Mouse (Mus musculus) C2C12 (cell line): ENCODE measurements at regions not wholly inside any gene's neighbourhood (a gene's known extent, or its start where the extent isn't known, plus 50 kb on each side); places are given as distances from the start of the nearest gene placed in this dataset.

Experiments
- CTCF ChIP-seq: IDR thresholded peaks from one replicate; pipeline ENCODE4 v1.5.1; 2011; ENCODE audit not compliant: control insufficient read depth, insufficient read depth, insufficient read length
- FOSL1 ChIP-seq: IDR thresholded peaks from one replicate; pipeline ENCODE4 v1.8.0; 2011; ENCODE audit warnings: mild to moderate bottlenecking, low read length; ENCODE audit not compliant: poor library complexity, insufficient read depth, severe bottlenecking
- MAX ChIP-seq: IDR thresholded peaks from one replicate; pipeline ENCODE4 v1.6.1; 2011; ENCODE audit warnings: mild to moderate bottlenecking, control low read depth
- MYOD1 ChIP-seq: IDR thresholded peaks from one replicate; pipeline ENCODE4 v1.6.1; 2011; ENCODE audit warnings: low read depth; ENCODE audit not compliant: control insufficient read depth, insufficient read length
- MYOG ChIP-seq: IDR thresholded peaks from one replicate; pipeline ENCODE4 v1.6.1; 2011; ENCODE audit not compliant: control insufficient read depth, insufficient read length; ENCODE audit errors: extremely low read depth
- USF1 ChIP-seq: IDR thresholded peaks from one replicate; pipeline ENCODE4 v1.6.1; 2011; ENCODE audit warnings: low read depth, mild to moderate bottlenecking, control low read depth, moderate library complexity

DNA sequence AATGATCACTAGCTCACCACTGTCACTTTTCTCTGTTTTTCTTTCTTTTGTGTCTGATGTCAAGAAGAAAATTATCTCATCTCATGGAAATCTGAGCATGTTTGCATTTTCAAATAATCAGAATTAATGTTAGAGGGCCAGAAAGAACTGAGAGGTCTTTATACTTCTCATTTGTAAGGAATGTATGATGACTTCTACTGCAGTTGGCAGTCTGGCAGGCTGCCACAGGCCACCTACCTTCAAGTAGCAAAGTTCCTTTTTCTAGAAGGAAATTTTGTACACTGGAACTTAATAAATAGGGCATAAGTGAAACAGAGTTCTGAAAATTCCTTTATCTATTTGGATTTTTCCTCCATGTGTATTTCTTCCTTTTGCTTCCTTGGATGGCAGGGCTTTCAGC lies 148.7 kb upstream of the Inhba start:
- TF ChIP-seq CTCF (no peak), MAX (no peak), USF1 (no peak), MYOG (no peak), FOSL1 (no peak), MYOD1 (no peak)
